Mouse (Mus musculus) embryonic facial prominence, embryonic 14.5 days (tissue): Measurements from ENCODE around the gene Gm9999. TPM values are rescaled to one million over a fixed set of nuclear protein-coding genes. Genes with fewer than 3 reads are reported as not detected.
A peak's percentile ranks its signal among the peaks of the same experiment; 100 is the strongest.
"Not testable (repeated sequence)": the region's sequence is repeated elsewhere in the genome, so short reads cannot be mapped to it uniquely, and the experiment has no call there.

Experiments used
- ATAC-seq: fragments of 200-750 bp; cut with Nextera tagmentation; 2 replicates; pipeline ENCODE4 v1.8.0; 2017; ENCODE audit warnings: low read depth, moderate number of reproducible peaks, moderate TSS enrichment
- DNase-seq: peaks from one replicate; pipeline ENCODE4 v3.0.0-alpha.2; 2015; ENCODE audit warnings: low spot score
- H3K27ac ChIP-seq: fragments of 300-500 bp; sonication (generic); replicated peaks from 2 replicates; pipeline ENCODE4 v1.5.1; 2014; ENCODE audit warnings: low read depth, mild to moderate bottlenecking, low read length, moderate library complexity
- H3K27me3 ChIP-seq: fragments of 300-500 bp; sonication (generic); replicated peaks from 2 replicates; pipeline ENCODE4 v1.6.1; 2014; ENCODE audit warnings: low read length; ENCODE audit not compliant: control insufficient read depth, insufficient read depth
- H3K36me3 ChIP-seq: fragments of 300-500 bp; sonication (generic); 2 replicates; pipeline ENCODE4 v1.6.1; 2014; ENCODE audit warnings: low read length, mixed read lengths; ENCODE audit not compliant: control insufficient read depth, insufficient read depth
- H3K4me1 ChIP-seq: fragments of 300-500 bp; sonication (generic); 2 replicates; pipeline ENCODE4 v1.6.1; 2014; ENCODE audit warnings: antibody characterized with exemption, low read length; ENCODE audit not compliant: control insufficient read depth, insufficient read depth
- H3K4me2 ChIP-seq: fragments of 300-500 bp; sonication (generic); 2 replicates; pipeline ENCODE4 v1.6.1; 2014; ENCODE audit warnings: low read depth, mild to moderate bottlenecking, low read length, moderate library complexity, mixed read lengths
- H3K4me3 ChIP-seq: fragments of 300-500 bp; sonication (generic); 2 replicates; pipeline ENCODE4 v1.5.1; 2014; ENCODE audit warnings: low read depth, mild to moderate bottlenecking, low read length
- H3K9ac ChIP-seq: fragments of 300-500 bp; sonication (generic); 2 replicates; pipeline ENCODE4 v1.6.1; 2014; ENCODE audit warnings: low read depth, mild to moderate bottlenecking, low read length, moderate library complexity, mixed read lengths
- H3K9me3 ChIP-seq: fragments of 300-500 bp; sonication (generic); 2 replicates; pipeline ENCODE4 v1.6.1; 2016; ENCODE audit warnings: low read length; ENCODE audit not compliant: control insufficient read depth
- WGBS: fragments of 180-500 bp; shearing (Covaris S2); extraction: QIAGEN DNeasy Blood & Tissue Kit; methylation state at CpG from one replicate; pipeline ENCODE4 v1.1.7; 2014; 5-methylcytosine and 5-hydroxymethylcytosine counted together
- polyA plus RNA-seq: library from polyadenylated mRNA; unstranded; fragments of >200 nt; fragmentation: Nextera tagmentation; extraction: Ambion mirVana; gene quantifications from 2 replicates; pipeline ENCODE4 v1.2.1, GENCODE M21; 2014

Gene Gm9999
- polyA plus RNA-seq, 1 experiment from 2014 or later: not detected

GRCm38 (mm10) chr7:46964070-46964469 lies 19.3 kb upstream of the Gm9999 start:
- Histone ChIP-seq H3K4me2 (no peak overlapping the region), H3K4me1 (peaks cover 6% of the 10 kb centered on the region), H3K36me3 (no peaks in the 10 kb centered on the region), H3K9me3 (no peaks in the 10 kb centered on the region), H3K9ac (no peak overlapping the region), H3K4me3 (no peak overlapping the region), H3K27ac (no peak overlapping the region), H3K27me3 (no peaks in the 10 kb centered on the region; the same call in 1 of the 2 replicates)
- ATAC-seq (no peak), DNase-seq (no peak)
- WGBS: 78% methylated on average over 7 of the region's 7 CpGs

- no peak for ATAC-seq
- WGBS: 94% methylated on average over 4 of the region's 4 CpGs
Measured at GRCm38 (mm10) chr7:46969898-46970297, 13.5 kb upstream of the Gm9999 start.

GRCm38 (mm10) chr7:46974648-46975047 lies 8.7 kb upstream of the Gm9999 start:
- no peak overlapping the region for H3K4me3 ChIP-seq
- no peak for ATAC-seq
- WGBS: 92% methylated on average over 4 of the region's 4 CpGs

More at GRCm38 (mm10) chr7:46969898-46970297, 13.5 kb upstream of the Gm9999 start:
- H3K4me3 ChIP-seq: no peak overlapping the region
- H3K27ac ChIP-seq: no peak overlapping the region
- no peaks in the 10 kb centered on the region for H3K36me3 ChIP-seq
- H3K9ac ChIP-seq: no peak overlapping the region
- H3K27me3 ChIP-seq: no peaks in the 10 kb centered on the region
- DNase-seq: no peak
- H3K9me3 ChIP-seq: 0 out of 2 replicates have a peak, but pooled peaks cover 5% of the 10 kb centered on the region
- no peak overlapping the region for H3K4me2 ChIP-seq
- no peaks in the 10 kb centered on the region for H3K4me1 ChIP-seq

GRCm38 (mm10) chr7:46975456-46975855 lies 7.9 kb upstream of the Gm9999 start:
- H3K9me3 ChIP-seq: 0 out of 2 replicates have a peak, but pooled peaks cover 5% of the 10 kb centered on the region
- H3K9ac ChIP-seq: no peak overlapping the region
- H3K4me2 ChIP-seq: no peak overlapping the region
- WGBS: 87% methylated on average over 11 of the region's 11 CpGs
- no peaks in the 10 kb centered on the region for H3K27me3 ChIP-seq
- no peak overlapping the region for H3K4me3 ChIP-seq
- ATAC-seq (no peak), DNase-seq (no peak)
- no peak overlapping the region for H3K27ac ChIP-seq
- no peaks in the 10 kb centered on the region for H3K36me3 ChIP-seq
- no peaks in the 10 kb centered on the region for H3K4me1 ChIP-seq

More at GRCm38 (mm10) chr7:46974648-46975047, 8.7 kb upstream of the Gm9999 start:
- H3K36me3 ChIP-seq: no peaks in the 10 kb centered on the region
- 0 out of 2 replicates have a peak, but pooled peaks cover 5% of the 10 kb centered on the region for H3K9me3 ChIP-seq
- H3K4me2 ChIP-seq: no peak overlapping the region
- no peak for DNase-seq
- no peaks in the 10 kb centered on the region for H3K27me3 ChIP-seq
- H3K27ac ChIP-seq: no peak overlapping the region
- no peaks in the 10 kb centered on the region for H3K4me1 ChIP-seq
- H3K9ac ChIP-seq: no peak overlapping the region

DNA sequence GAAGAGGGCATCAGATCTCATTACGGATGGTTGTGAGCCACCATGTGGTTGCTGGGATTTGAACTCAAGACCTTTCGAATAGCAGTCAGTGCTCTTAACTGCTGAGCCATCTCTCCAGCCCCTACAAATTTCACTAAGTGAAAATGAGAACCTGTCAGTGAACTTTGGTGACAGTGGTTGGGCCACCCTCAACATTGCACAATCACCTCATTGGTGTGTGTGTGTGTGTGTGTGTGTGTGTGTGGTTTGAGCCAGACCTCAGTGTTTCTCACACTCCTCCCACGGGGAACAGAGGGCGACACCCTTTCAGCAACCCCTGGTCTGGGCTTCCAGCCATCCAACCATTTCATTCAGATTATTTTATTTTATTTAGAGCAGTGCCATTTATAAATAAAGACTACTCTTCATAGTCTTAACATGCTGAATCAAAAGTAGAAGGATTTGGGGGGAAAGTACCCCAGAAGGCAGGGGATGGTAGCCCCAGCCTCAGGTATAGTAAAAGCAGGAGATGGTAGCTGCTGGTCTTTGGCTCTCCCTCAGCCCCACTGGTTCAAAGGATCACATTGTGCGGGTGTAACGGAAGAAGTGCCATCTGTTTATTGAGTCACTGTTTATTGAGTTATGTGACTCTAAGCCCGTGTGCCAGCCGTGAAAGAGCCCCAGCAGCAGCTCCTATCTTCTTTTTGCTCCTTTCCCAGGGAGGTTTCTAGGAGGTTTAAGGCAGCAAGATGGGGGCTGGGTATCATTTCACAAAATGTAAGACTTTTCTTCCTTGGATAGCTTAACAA lies 2.5 kb downstream of the Gm9999 start:
- Histone ChIP-seq H3K4me2 (no peak overlapping the region), H3K9me3 (no peaks in the 10 kb centered on the region), H3K36me3 (peaks cover 5% of the 10 kb centered on the region; the same call in 1 of the 2 replicates), H3K9ac (no peak overlapping the region), H3K27me3 (no peaks in the 10 kb centered on the region), H3K4me1 (0 out of 2 replicates have a peak, but pooled peaks cover 8% of the 10 kb centered on the region), H3K27ac (peak overlapping the region; percentile 11; the same call in 1 of the 2 replicates), H3K4me3 (no peak overlapping the region)
- WGBS: 47% methylated on average over 8 of the region's 8 CpGs
- ATAC-seq (no peak), DNase-seq (no peak)

DNA sequence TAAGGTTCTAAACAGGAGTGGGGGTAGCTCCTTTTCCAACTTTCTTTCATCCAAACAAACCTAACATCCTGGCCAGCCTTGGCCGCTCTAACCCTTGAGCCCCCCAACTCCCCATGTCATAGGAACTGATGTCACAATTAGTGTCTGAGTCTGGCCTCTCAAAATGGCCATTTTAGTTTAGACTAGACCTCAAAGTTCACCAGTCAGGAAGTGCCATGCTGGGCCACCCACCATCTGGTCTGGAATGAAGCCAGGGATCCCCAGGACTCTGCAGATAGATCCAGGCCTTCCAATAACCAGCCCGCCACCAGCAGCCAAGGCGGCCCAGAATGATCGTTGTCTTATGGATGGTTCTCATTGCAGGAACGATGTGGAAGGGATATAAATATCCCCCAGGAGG lies 3.3 kb downstream of the Gm9999 start:
- 0 out of 2 replicates have a peak, but pooled peaks cover 8% of the 10 kb centered on the region for H3K4me1 ChIP-seq
- H3K4me2 ChIP-seq: no peak overlapping the region
- peak; percentile 31 for DNase-seq
- H3K27me3 ChIP-seq: no peaks in the 10 kb centered on the region
- peak overlapping the region; percentile 11; the same call in 1 of the 2 replicates for H3K27ac ChIP-seq
- H3K9me3 ChIP-seq: no peaks in the 10 kb centered on the region
- WGBS: 52% methylated on average over 5 of the region's 5 CpGs
- no peak overlapping the region for H3K9ac ChIP-seq
- no peak for ATAC-seq
- H3K36me3 ChIP-seq: peaks cover 5% of the 10 kb centered on the region; the same call in 1 of the 2 replicates
- H3K4me3 ChIP-seq: no peak overlapping the region

DNA sequence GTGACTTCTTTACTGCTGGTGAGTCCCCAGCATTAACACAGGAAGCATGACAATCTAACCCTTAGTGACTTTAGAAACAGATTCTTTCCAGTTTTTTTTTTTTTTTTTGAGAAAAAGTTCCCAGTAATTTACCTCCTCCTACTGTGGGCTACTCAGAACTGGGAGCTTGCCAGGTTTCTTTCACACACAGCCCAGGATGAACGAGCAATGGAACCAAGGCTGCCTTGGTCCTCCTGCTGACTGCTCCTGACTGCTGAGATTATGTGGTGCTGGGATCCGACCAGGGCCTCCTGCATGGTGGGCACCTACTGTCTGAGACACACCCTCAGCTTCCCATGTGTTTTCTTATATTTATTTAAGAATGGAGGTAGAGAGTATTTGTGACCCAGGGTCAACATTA lies 3.7 kb downstream of the Gm9999 start:
- H3K4me2 ChIP-seq: no peak overlapping the region
- H3K27ac ChIP-seq: peak overlapping the region; percentile 11; the same call in 1 of the 2 replicates
- ATAC-seq (no peak), DNase-seq (no peak)
- H3K4me3 ChIP-seq: no peak overlapping the region
- H3K9me3 ChIP-seq: no peaks in the 10 kb centered on the region
- peaks cover 9% of the 10 kb centered on the region; the same call in 1 of the 2 replicates for H3K36me3 ChIP-seq
- H3K4me1 ChIP-seq: 0 out of 2 replicates have a peak, but pooled peaks cover 8% of the 10 kb centered on the region
- H3K9ac ChIP-seq: no peak overlapping the region
- WGBS: 43% methylated on average over 2 of the region's 2 CpGs
- H3K27me3 ChIP-seq: no peaks in the 10 kb centered on the region

GRCm38 (mm10) chr7:46989387-46989786 lies 6.0 kb downstream of the Gm9999 start:
- 72% methylated on average over 4 of the region's 4 CpGs for WGBS
- ATAC-seq: not testable (repeated sequence)

More at GRCm38 (mm10) chr7:46989387-46989786, 6.0 kb downstream of the Gm9999 start:
- H3K4me2 ChIP-seq, H3K9me3 ChIP-seq, H3K4me1 ChIP-seq, H3K27ac ChIP-seq, H3K27me3 ChIP-seq, DNase-seq, H3K9ac ChIP-seq, H3K4me3 ChIP-seq: not testable (repeated sequence)
- H3K36me3 ChIP-seq: peaks cover 31% of the 10 kb centered on the region
